Mouse (Mus musculus) embryonic fibroblast, embryonic 13.5 days (primary cell): ENCODE results near the gene Olfr1348.
"Not testable (repeated sequence)": the region's sequence is repeated elsewhere in the genome, so short reads cannot be mapped to it uniquely, and the experiment has no call there.

Experiments
- CTCF ChIP-seq: IDR thresholded peaks from 2 replicates; pipeline ENCODE4 v1.5.1; 2011; ENCODE audit warnings: mild to moderate bottlenecking, control low read depth, low read length, moderate library complexity, borderline replicate concordance; ENCODE audit not compliant: insufficient read depth
- POLR2A ChIP-seq: IDR thresholded peaks from 2 replicates; pipeline ENCODE4 v1.6.1; 2011; ENCODE audit warnings: low read depth, mild to moderate bottlenecking, control low read depth, low read length, moderate library complexity

GRCm38 (mm10) chr7:6477633-6478032 is 30.9 kb downstream of the Olfr1348 start:
- TF ChIP-seq CTCF, POLR2A: not testable (repeated sequence)
